Mouse (Mus musculus) forebrain, embryonic 13.5 days (tissue): ENCODE data around the gene Krtap28-10. TPM values are rescaled to one million over a fixed set of nuclear protein-coding genes. Genes with fewer than 3 reads are reported as not detected.
A peak's percentile ranks its signal among the peaks of the same experiment; 100 is the strongest.

Experiments
- ATAC-seq: fragments of 200-750 bp; cut with Nextera tagmentation; 2 replicates; pipeline ENCODE4 v1.8.0; 2017
- H3K27ac ChIP-seq: fragments of 300-500 bp; sonication (generic); 2 replicates; pipeline ENCODE4 v1.5.1; 2015; ENCODE audit warnings: inconsistent platforms, mild to moderate bottlenecking, moderate library complexity
- H3K27me3 ChIP-seq: fragments of 300-500 bp; sonication (generic); 2 replicates; pipeline ENCODE4 v1.6.1; 2015; ENCODE audit warnings: mild to moderate bottlenecking, inconsistent platforms
- H3K36me3 ChIP-seq: fragments of 300-500 bp; sonication (generic); 2 replicates; pipeline ENCODE4 v1.6.1; 2015; ENCODE audit warnings: mild to moderate bottlenecking, inconsistent platforms; ENCODE audit not compliant: poor library complexity, severe bottlenecking
- H3K4me1 ChIP-seq: fragments of 300-500 bp; sonication (generic); 2 replicates; pipeline ENCODE4 v1.6.1; 2015; ENCODE audit warnings: inconsistent platforms
- H3K4me2 ChIP-seq: fragments of 300-500 bp; sonication (generic); 2 replicates; pipeline ENCODE4 v1.6.1; 2015; ENCODE audit warnings: inconsistent platforms, mild to moderate bottlenecking, moderate library complexity
- H3K4me3 ChIP-seq: fragments of 300-500 bp; sonication (generic); 2 replicates; pipeline ENCODE4 v1.5.1; 2015; ENCODE audit warnings: mild to moderate bottlenecking, inconsistent platforms
- H3K9ac ChIP-seq: fragments of 300-500 bp; sonication (generic); 2 replicates; pipeline ENCODE4 v1.6.1; 2015; ENCODE audit warnings: mild to moderate bottlenecking, inconsistent platforms
- H3K9me3 ChIP-seq: fragments of 300-500 bp; sonication (generic); replicated peaks from 2 replicates; pipeline ENCODE4 v1.6.1; 2016; ENCODE audit warnings: inconsistent platforms
- WGBS: fragments of 180-500 bp; shearing (Covaris S2); methylation state at CpG from one replicate; pipeline ENCODE4 v1.1.7; 2015; 5-methylcytosine and 5-hydroxymethylcytosine counted together
- polyA plus RNA-seq: library from polyadenylated mRNA; unstranded; fragments of >200 nt; fragmentation: Nextera tagmentation; extraction: Ambion mirVana; gene quantifications from 2 replicates; pipeline ENCODE4 v1.2.1, GENCODE M21; 2015

Gene Krtap28-10
- polyA plus RNA-seq, result not detected in 2 replicates

GRCm38 (mm10) chr1:83042380-83042779 is at the start of gene Krtap28-10:
Gene Krtap28-10 (minus strand): TSS chr1:83042480.
- Histone ChIP-seq H3K27me3 (no peaks in the 10 kb centered on the region), H3K36me3 (no peaks in the 10 kb centered on the region), H3K4me1 (peaks cover 10% of the 10 kb centered on the region), H3K4me3 (no peak within 1 kb of the TSS), H3K9ac (no peak within 1 kb of the TSS), H3K27ac (no peak within 1 kb of the TSS), H3K4me2 (no peak within 1 kb of the TSS), H3K9me3 (no peaks in the 10 kb centered on the region)
- no peak for ATAC-seq
- 93% methylated on average over 2 of the region's 2 CpGs for WGBS

GRCm38 (mm10) chr1:83091268-83091667 is 49.0 kb upstream of the Krtap28-10 start:
- Histone ChIP-seq H3K9me3 (no peaks in the 10 kb centered on the region), H3K27me3 (no peaks in the 10 kb centered on the region), H3K27ac (no peak overlapping the region), H3K36me3 (no peaks in the 10 kb centered on the region), H3K9ac (no peak overlapping the region), H3K4me1 (no peaks in the 10 kb centered on the region), H3K4me2 (no peak overlapping the region), H3K4me3 (no peak overlapping the region)
- WGBS, result 82% methylated on average over 3 of the region's 3 CpGs
- no peak for ATAC-seq

- Histone ChIP-seq H3K4me3 (no peak overlapping the region), H3K9ac (no peak overlapping the region), H3K4me1 (no peaks in the 10 kb centered on the region), H3K27me3 (no peaks in the 10 kb centered on the region), H3K27ac (no peak overlapping the region), H3K36me3 (no peaks in the 10 kb centered on the region), H3K9me3 (no peaks in the 10 kb centered on the region), H3K4me2 (no peak overlapping the region)
- ATAC-seq, result no peak
- WGBS, result 93% methylated on average over 2 of the region's 2 CpGs
Measured at GRCm38 (mm10) chr1:83084790-83085189, 42.5 kb upstream of the Krtap28-10 start.

GRCm38 (mm10) chr1:83077016-83077415 is 34.7 kb upstream of the Krtap28-10 start:
- WGBS, result 87% methylated on average over 6 of the region's 6 CpGs
- H3K9me3 ChIP-seq, result no peaks in the 10 kb centered on the region
- no peaks in the 10 kb centered on the region for H3K36me3 ChIP-seq
- no peak overlapping the region for H3K4me3 ChIP-seq
- no peaks in the 10 kb centered on the region for H3K27me3 ChIP-seq
- peaks cover 5% of the 10 kb centered on the region; the same call in 1 of the 2 replicates for H3K4me1 ChIP-seq
- H3K27ac ChIP-seq, result no peak overlapping the region
- H3K9ac ChIP-seq, result no peak overlapping the region
- ATAC-seq, result no peak
- no peak overlapping the region for H3K4me2 ChIP-seq

GRCm38 (mm10) chr1:83076190-83076917 is 34.1 kb upstream of the Krtap28-10 start:
- ATAC-seq, result peak; percentile 94
- no peaks in the 10 kb centered on the region for H3K9me3 ChIP-seq
- no peaks in the 10 kb centered on the region for H3K27me3 ChIP-seq
- peak overlapping the region; percentile 47 for H3K4me2 ChIP-seq
- H3K27ac ChIP-seq, result no peak overlapping the region
- peaks cover 5% of the 10 kb centered on the region; the same call in 1 of the 2 replicates for H3K4me1 ChIP-seq
- 44% methylated on average over 11 of the region's 11 CpGs for WGBS
- no peak overlapping the region for H3K9ac ChIP-seq
- H3K36me3 ChIP-seq, result no peaks in the 10 kb centered on the region
- peak overlapping the region; percentile 27 for H3K4me3 ChIP-seq

GRCm38 (mm10) chr1:83075526-83076189 is 33.4 kb upstream of the Krtap28-10 start:
- H3K27ac ChIP-seq, result no peak overlapping the region
- H3K4me2 ChIP-seq, result peak overlapping the region; percentile 47
- no peaks in the 10 kb centered on the region for H3K36me3 ChIP-seq
- H3K9ac ChIP-seq, result no peak overlapping the region
- no peaks in the 10 kb centered on the region for H3K27me3 ChIP-seq
- peaks cover 5% of the 10 kb centered on the region; the same call in 1 of the 2 replicates for H3K4me1 ChIP-seq
- 34% methylated on average over 15 of the region's 15 CpGs for whole genome bisulfite sequencing
- H3K9me3 ChIP-seq, result no peaks in the 10 kb centered on the region
- ATAC-seq, result peak; percentile 68
- H3K4me3 ChIP-seq, result peak overlapping the region; percentile 27

- Histone ChIP-seq H3K27ac (no peak overlapping the region), H3K27me3 (no peaks in the 10 kb centered on the region), H3K36me3 (no peaks in the 10 kb centered on the region), H3K4me1 (no peaks in the 10 kb centered on the region), H3K4me3 (no peak overlapping the region), H3K4me2 (no peak overlapping the region), H3K9ac (no peak overlapping the region), H3K9me3 (no peaks in the 10 kb centered on the region)
- 89% methylated on average over 10 of the region's 10 CpGs for WGBS
- no peak for ATAC-seq
Measured at GRCm38 (mm10) chr1:83067205-83067604, 24.9 kb upstream of the Krtap28-10 start.

GRCm38 (mm10) chr1:83066577-83066976 is 24.3 kb upstream of the Krtap28-10 start:
- Histone ChIP-seq H3K9me3 (no peaks in the 10 kb centered on the region), H3K36me3 (no peaks in the 10 kb centered on the region), H3K9ac (no peak overlapping the region), H3K4me3 (no peak overlapping the region), H3K4me1 (no peaks in the 10 kb centered on the region), H3K4me2 (no peak overlapping the region), H3K27me3 (no peaks in the 10 kb centered on the region), H3K27ac (no peak overlapping the region)
- WGBS, result 72% methylated on average over 4 of the region's 4 CpGs
- no peak for ATAC-seq

GRCm38 (mm10) chr1:83064851-83065250 is 22.6 kb upstream of the Krtap28-10 start:
- WGBS, result 31% methylated on average over 3 of the region's 3 CpGs
- H3K4me3 ChIP-seq, result no peak overlapping the region

GRCm38 (mm10) chr1:83060643-83061042 is 18.4 kb upstream of the Krtap28-10 start, which contains the start of gene Krtap28-13:
Gene Krtap28-13 (plus strand): TSS chr1:83060930.
- Histone ChIP-seq H3K27ac (no peak within 1 kb of the TSS), H3K4me3 (no peak within 1 kb of the TSS), H3K4me2 (no peak within 1 kb of the TSS), H3K4me1 (no peaks in the 10 kb centered on the region), H3K9ac (no peak within 1 kb of the TSS), H3K9me3 (no peaks in the 10 kb centered on the region), H3K27me3 (no peaks in the 10 kb centered on the region), H3K36me3 (no peaks in the 10 kb centered on the region)
- ATAC-seq, result no peak
- WGBS, result 92% methylated on average over 4 of the region's 4 CpGs

More at GRCm38 (mm10) chr1:83064851-83065250, 22.6 kb upstream of the Krtap28-10 start:
- Histone ChIP-seq H3K4me1 (no peaks in the 10 kb centered on the region), H3K9me3 (no peaks in the 10 kb centered on the region), H3K4me2 (no peak overlapping the region), H3K36me3 (no peaks in the 10 kb centered on the region), H3K27me3 (no peaks in the 10 kb centered on the region), H3K9ac (no peak overlapping the region), H3K27ac (no peak overlapping the region)
- ATAC-seq, result no peak; the same call in 1 of the 2 replicates

GRCm38 (mm10) chr1:83059278-83059677 is 17.0 kb upstream of the Krtap28-10 start, which contains the start of gene A030005K14Rik:
Gene A030005K14Rik (minus strand): TSS chr1:83059378.
- no peak for ATAC-seq

GRCm38 (mm10) chr1:83058481-83058880 is 16.2 kb upstream of the Krtap28-10 start:
- no peak overlapping the region for H3K4me2 ChIP-seq
- no peak overlapping the region for H3K4me3 ChIP-seq
- H3K27me3 ChIP-seq, result no peaks in the 10 kb centered on the region
- WGBS, result 84% methylated on average over 1 of the region's 1 CpGs
- H3K27ac ChIP-seq, result no peak overlapping the region
- H3K36me3 ChIP-seq, result no peaks in the 10 kb centered on the region
- H3K4me1 ChIP-seq, result no peaks in the 10 kb centered on the region
- H3K9ac ChIP-seq, result no peak overlapping the region
- no peaks in the 10 kb centered on the region for H3K9me3 ChIP-seq
- no peak for ATAC-seq

More at GRCm38 (mm10) chr1:83059278-83059677, 17.0 kb upstream of the Krtap28-10 start, which contains the start of gene A030005K14Rik:
- H3K4me3 ChIP-seq, result no peak within 1 kb of the TSS
- H3K4me2 ChIP-seq, result no peak within 1 kb of the TSS
- no peak within 1 kb of the TSS for H3K27ac ChIP-seq
- no peak within 1 kb of the TSS for H3K9ac ChIP-seq
- H3K4me1 ChIP-seq, result no peaks in the 10 kb centered on the region
- WGBS, result 88% methylated on average over 9 of the region's 9 CpGs
- no peaks in the 10 kb centered on the region for H3K27me3 ChIP-seq
- H3K9me3 ChIP-seq, result no peaks in the 10 kb centered on the region
- H3K36me3 ChIP-seq, result no peaks in the 10 kb centered on the region
